Mouse (Mus musculus) right cerebral cortex, postnatal 36 days (tissue): ENCODE measurements at regions not wholly inside any gene's neighbourhood (a gene's known extent, or its start where the extent isn't known, plus 50 kb on each side); places are given as distances from the start of the nearest gene placed in this dataset.
"Not testable (repeated sequence)": the region's sequence is repeated elsewhere in the genome, so short reads cannot be mapped to it uniquely, and the experiment has no call there.

Experiments used
- DNase-seq, 2 experiments: peaks; one replicate each; pipeline ENCODE4 v3.0.0; 2022; ENCODE audit warnings: low spot score in 2 of 2, mixed read lengths in 1 of 2

GRCm38 (mm10) chr10:99320797-99321196, 57.8 kb downstream of the Dusp6 start:
- no peak for DNase-seq

DNA sequence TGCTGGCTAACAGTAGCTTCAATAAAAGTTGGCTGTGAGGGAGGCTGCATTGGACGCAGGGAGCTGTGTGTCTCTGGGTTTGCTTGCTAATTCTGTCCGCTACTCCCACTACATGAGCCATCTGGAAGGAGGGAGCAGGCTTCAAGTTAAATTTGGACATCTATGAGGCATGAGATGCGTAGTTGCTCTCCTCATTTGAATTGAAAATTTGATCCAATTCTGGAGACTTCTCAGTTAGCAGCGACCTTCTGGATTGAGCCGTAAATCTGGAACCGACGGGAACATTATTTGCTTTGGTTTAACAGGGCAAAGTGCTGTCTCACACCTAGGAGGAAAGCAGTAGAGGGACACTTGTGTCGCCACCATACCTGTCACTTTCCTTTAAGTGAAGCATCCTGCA, 60.3 kb downstream of the Dusp6 start:
- DNase-seq: peak; percentile 70 to 87

DNA sequence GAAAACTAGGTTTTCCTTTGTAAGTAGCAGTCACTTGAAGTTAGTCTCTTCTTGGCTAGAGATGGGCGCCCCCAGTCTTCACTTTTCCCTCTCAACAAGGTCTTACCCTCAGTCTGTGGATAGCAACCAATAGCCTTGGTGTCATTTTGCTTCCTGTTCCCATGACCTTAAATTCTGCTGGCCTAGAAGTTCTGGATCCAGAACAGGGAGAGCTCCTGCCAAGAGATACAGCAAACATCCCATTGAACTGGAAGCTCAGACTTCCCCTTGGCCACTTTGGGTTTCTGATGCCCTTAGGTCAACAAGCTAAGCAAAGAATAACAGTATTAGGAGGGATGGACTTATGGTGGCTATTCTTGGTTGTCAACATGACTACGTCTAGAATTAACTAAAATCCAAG, 64.5 kb downstream of the Dusp6 start:
- DNase-seq: no peak

DNA sequence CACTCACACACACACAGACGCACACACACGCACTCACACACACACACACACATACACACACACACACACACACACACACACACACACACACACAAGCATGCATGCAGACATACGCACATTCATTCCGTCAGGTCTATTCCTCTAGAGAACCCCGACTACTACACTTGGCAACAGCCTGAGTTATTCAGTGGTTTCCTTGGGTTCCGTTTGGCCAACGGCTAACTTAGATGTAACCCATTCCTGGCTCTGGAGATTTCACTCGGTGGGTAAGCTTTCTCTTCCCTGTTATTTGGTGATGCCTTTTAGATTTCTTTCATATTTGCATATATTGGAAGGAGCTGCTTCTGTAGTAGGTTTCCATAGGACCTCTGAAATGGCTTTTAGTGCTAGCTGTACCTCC, 65.5 kb downstream of the Dusp6 start:
- no peak for DNase-seq

- no peak for DNase-seq
Observed at GRCm38 (mm10) chr10:99329469-99329868, 66.4 kb downstream of the Dusp6 start.

- DNase-seq: no peak
Observed at GRCm38 (mm10) chr10:99330519-99330918, 67.5 kb downstream of the Dusp6 start.

GRCm38 (mm10) chr10:99331876-99332275, 68.8 kb downstream of the Dusp6 start:
- DNase-seq: no peak

DNA sequence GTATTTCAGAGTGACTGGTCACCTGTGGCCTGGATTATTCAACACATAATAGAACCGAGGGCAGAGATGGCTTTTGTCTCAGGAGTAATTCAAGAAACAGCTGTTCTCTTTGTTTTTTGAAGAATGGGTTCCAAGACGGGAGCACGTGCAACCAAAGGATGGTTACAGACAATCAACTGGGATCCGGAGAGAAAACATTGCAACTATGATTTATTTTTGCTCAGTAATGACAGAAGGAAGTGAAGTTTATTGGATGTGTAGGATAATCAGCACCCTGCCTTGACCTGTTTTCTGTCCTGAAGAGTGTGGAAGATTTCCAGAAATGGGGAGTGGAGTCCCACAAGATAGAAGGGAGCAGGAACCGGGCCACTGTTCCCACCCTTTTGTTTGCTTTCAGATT, 70.8 kb downstream of the Dusp6 start:
- no peak for DNase-seq

DNA sequence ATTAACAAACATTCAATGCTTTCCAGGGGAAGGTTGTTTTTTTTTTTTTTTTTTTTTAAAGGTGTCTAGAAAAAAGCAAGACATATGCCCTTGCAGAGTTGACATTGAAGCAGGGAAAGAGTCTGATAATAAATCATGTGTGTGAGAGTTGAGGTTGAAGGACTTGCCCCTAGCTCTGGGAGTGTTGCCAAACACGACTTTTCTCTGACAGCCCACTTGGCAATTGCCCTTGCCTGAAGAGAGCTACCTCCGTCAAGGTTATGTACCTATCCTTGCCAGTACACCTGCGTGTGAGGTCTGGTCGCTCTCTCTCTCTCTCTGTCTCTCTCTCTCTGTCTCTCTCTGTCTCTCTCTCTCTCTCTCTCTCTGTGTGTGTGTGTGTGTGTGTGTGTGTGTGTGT, 73.1 kb downstream of the Dusp6 start:
- DNase-seq: no peak

DNA sequence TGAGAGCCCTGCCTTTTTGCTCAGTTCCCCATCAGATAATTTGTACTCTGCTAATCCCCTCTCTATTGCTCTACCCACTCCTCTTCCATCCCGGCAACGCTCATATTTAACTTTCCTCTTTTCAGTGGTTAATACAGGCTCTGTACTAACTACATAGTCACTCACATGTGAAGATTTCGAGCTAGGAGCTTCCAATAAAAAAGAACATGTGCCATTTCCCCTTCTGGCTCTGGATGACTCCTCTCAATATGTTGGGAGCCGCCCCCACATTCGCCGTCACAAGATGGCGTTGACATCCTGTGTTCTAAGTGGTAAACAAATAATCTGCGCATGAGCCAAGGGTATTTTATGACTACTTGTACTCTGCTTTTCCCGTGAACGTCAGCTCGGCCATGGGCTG, 75.8 kb downstream of the Dusp6 start:
- not testable (repeated sequence) for DNase-seq

DNA sequence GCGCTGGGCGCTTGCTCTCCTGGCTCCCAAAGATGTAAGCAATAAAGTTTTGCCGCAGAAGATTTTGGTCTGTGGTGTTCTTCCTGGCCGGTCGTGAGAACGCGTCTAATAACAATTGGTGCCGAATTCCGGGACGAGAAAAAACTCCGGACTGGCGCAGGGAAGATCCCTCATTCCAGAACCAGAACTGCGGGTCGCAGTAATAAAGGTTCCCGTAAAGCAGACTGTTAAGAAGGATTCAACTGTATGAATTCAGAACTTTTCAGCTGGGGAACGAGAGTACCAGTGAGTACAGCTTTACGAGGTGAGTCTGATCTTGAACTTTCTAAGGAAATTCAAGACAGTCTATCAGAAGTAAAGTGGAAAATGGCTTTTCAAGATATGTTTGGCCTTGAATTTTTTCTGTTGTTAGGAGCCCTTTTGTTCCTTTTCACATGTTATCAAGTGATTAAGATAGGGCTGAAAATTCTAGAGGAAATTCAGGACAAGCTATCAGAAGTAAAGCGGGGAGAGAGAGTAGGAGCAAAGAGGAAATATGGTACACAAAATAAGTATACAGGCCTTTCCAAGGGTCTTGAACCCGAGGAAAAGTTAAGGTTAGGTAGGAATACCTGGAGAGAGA, 76.4 kb downstream of the Dusp6 start:
- peak; percentile 71 to 73 for DNase-seq

DNA sequence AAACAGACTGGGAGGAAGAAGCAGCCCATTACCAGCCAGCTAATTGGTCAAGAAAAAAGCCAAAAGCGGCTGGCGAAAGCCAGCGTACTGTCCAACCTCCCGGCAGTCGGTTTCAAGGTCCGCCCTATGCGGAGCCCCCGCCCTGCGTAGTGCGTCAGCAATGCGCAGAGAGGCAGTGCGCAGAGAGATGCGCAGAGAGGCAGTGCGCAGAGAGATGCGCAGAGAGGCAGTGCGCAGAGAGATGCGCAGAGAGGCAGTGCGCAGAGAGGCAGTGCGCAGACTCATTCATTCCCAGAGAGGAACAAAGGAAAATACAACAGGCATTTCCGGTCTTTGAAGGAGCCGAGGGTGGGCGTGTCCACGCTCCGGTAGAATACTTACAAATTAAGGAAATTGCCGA, 77.0 kb downstream of the Dusp6 start:
- DNase-seq: not testable (repeated sequence)

- no peak for DNase-seq
Observed at GRCm38 (mm10) chr10:99349125-99349716, 86.2 kb downstream of the Dusp6 start.

DNA sequence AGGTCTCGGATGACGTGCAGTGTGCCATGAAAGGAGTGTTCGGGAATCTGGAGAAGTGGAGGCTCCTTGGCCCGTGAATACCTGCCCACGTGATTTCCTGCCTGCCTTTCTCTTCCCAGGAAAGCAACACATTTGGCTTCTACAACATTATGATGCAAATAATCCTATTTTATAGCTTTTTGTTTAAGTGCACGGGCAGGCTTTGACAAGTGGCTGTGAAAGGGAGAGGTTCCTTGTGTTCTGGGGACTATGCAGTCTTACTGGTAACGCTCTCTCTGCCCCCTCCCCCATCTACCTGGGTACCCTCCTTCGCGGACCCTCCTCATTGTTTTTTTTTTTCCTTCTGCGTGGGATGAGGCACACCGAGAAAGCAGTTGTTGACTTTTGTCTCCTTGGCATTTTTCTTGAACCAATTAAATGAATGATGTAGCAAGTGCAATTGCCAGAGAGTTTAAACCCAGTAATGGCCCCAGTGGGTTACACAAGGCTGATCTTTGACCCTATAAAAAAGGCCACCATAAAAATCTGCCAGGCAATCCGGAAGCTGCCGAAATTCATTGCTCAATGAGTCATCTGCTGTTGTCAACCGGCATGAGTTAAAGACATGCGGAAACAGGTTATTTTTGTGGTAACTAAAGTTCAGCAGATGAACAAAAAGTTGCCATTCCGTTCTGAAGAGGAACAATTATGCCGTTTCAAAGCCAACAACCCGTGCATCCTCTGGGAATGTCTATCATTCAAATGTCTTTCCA, 90.7 kb downstream of the Dusp6 start:
- no peak for DNase-seq

- no peak for DNase-seq
Observed at GRCm38 (mm10) chr10:99354352-99354751, 91.3 kb downstream of the Dusp6 start.

- no peak for DNase-seq
Observed at GRCm38 (mm10) chr10:99355303-99355702, 92.3 kb downstream of the Dusp6 start.

GRCm38 (mm10) chr10:99356221-99356620, 93.2 kb downstream of the Dusp6 start:
- no peak for DNase-seq

- DNase-seq: peak in 1 of 2 experiments; percentile 53
Observed at GRCm38 (mm10) chr10:99356883-99357282, 93.9 kb downstream of the Dusp6 start.

GRCm38 (mm10) chr10:99357347-99357746, 94.3 kb downstream of the Dusp6 start:
- DNase-seq: no peak

GRCm38 (mm10) chr10:99358256-99358655, 95.2 kb downstream of the Dusp6 start:
- DNase-seq: no peak

DNA sequence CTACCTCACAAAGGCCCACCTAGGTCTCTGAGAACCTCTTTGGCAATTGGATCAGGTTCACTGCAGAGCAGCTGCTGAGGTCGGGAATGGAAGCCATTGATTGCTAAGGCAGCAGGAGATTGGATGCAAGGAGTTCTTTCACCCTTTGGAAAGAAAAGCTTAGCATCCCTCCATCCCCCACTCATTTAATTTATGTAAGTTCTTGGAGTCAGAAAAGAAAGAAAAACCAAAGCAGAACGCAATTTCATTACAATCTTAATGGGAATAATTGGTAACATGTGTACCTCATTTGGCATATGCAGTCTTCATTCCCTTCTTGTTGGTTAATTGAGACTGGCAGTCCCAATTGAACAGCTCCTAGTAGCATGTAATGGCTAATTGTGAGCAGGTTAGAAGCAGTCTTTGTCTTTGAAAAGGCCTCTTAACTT, 96.4 kb downstream of the Dusp6 start:
- no peak for DNase-seq

DNA sequence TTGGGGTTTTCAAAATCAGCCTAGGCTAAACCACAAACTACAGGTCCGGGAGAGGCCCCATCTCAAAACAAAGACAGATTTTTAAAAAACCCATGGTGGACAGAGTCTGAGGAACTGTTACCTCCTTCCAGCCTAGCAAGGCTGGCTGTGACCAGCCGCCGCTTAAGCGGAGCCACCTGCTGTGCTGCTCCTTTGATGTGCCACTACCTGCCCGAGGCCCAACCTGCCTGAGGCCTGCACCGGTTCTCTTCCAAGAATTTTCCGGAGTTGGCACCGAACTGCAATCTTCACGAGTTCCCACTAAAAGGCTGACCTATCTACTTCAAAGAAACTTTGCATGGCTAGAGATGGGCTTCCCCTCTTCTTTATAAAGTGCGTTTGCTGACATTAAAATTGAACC, 97.6 kb downstream of the Dusp6 start:
- DNase-seq: not testable (repeated sequence)

- DNase-seq: no peak
Observed at GRCm38 (mm10) chr10:99366162-99366561, 103.1 kb downstream of the Dusp6 start.
